Mouse (Mus musculus): ENCODE results near the gene Stra6l.

- TF ChIP-seq CTCF (IDR thresholded peaks at IDR 0.05; ENCODE audit: extremely low read depth, insufficient read depth, insufficient read length, insufficient replicate concordance): no peak
- TF ChIP-seq POLR2A (IDR thresholded peaks at IDR 0.05; ENCODE audit: low read depth, low read length): no peak
Observed at GRCm38 (mm10) chr4:45848825-45849156, 327 bp downstream of the Stra6l start.
